Mouse (Mus musculus) lung, postnatal 25 days (tissue): Measurements from ENCODE around the gene Naa35.

Source experiments
- DNase-seq: peaks from one replicate; pipeline ENCODE4 v3.0.0; 2022; ENCODE audit warnings: low spot score

The Naa35 gene

GRCm38 (mm10) chr13:59584947-59585647, at the start of gene Naa35, which contains the start of gene Agtpbp1:
Gene Naa35, plus strand, starts transcription at chr13:59585259.
Gene Agtpbp1, minus strand, starts transcription at chr13:59585227.
- DNase-seq: peak; percentile 99

DNA sequence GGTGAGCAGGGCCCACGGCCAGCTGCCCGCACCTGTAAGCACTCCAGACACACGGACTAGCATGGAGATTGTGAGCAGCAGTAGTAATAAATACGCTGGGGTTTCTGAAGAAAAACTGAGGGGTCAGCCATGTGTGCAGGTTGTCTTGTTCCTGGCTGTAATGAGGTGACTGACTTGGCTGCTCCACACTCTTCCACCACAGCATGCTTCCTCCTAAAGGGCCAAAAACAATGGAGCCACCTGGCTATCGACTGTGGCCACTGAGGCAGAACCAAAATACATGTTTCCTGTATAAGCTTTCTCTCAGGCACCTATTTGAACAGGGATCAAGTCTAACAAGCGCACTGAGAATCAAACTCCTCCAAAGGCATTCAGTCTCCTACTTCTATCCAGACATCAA, 49.3 kb upstream of the Naa35 start:
- DNase-seq: no peak

DNA sequence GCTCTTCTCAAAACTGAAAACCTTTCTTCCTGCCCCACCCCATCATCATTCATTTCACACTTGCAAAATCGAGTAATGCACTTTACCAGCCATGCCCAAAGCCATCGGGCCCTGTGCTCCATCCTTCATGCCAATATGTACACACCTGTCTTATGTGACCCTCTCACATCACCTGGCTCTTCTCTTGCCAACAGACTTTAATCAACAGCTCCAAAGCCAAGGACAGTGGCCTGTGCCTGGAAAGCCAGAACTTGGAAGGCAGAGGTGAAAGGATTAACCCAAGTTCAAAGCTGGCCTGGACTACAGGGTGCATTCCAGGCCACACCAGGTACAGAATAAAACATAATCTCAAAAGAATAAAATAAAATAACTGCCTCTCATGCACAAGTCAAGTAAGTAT, 48.4 kb upstream of the Naa35 start:
- no peak for DNase-seq

DNA sequence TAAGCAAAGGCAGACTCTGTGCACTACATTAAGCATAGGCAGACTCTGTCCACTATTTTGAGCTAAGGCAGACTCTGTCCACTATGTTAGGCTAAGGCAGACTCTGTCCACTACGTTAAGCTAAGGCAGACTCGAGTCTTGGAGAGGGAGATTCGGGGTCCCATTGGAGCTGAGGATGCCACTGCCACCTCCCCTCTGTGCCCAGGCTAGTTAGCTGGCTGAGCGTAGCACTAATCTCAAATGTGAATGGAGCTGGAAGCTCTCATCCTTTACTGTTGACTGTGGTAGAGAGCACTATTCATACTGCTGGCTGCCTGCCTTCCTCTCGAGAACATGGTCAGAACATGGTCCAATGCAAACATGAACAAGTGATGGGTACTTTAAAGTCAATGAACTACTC, 46.4 kb upstream of the Naa35 start:
- DNase-seq: no peak

DNA sequence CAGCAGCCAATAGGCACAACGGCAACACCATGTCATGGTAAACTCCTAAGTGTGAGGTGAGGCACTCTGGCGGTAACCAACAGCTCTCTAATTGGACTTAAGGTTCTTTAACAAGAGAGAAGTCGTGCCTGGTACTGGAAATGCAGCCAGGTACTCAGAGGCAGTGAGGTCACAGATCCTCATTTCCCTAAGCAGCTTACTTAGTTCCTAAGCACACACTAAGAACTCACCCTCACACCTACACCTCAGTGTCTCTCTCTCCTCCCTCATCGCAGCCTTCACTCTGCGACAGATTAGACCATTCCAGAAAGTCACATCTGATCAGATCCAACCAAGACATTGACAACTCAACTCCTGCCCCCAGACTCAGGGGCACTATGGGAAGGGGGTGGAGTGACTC, 45.0 kb upstream of the Naa35 start:
- no peak for DNase-seq

DNA sequence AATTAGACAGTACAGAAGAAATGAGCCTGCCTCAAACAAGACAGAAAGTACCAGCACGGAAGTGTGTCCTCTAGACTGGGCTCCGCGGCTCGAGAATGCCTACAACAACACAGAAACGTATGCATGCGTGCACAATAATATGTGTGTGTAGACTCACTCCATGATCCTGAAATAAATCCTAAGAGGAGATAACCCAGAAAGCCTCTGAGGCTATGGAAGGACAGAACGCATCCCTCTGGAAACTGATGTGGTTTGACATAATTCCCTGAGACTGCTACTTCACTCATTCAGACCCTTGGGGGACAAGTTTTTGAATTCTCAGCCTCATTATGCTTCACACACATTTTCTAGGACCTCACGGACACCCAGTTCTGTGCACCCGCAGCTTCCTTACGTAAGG, 42.6 kb upstream of the Naa35 start:
- DNase-seq: no peak

DNA sequence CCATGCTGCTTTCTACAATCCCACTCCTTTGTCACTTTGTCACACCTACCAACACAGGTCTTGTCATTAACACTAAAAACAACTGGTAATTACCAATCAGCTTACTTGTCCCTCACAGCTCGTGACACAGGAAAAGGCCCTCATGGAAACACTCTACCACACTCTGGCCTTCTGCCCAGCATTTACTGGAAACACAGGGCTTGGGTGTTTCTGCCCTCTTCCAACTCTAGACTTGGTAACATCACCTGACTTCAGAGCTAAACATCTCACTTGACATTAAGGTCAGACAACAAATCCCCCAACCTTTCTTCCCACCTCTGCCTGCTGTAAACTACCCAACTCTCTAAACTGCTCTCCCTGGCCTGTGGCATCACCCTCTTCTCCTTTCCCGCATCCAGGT, 38.0 kb upstream of the Naa35 start:
- DNase-seq: peak; percentile 31

GRCm38 (mm10) chr13:59547716-59548115, 37.3 kb upstream of the Naa35 start:
- no peak for DNase-seq

GRCm38 (mm10) chr13:59549318-59549798, 35.7 kb upstream of the Naa35 start:
- no peak for DNase-seq

DNA sequence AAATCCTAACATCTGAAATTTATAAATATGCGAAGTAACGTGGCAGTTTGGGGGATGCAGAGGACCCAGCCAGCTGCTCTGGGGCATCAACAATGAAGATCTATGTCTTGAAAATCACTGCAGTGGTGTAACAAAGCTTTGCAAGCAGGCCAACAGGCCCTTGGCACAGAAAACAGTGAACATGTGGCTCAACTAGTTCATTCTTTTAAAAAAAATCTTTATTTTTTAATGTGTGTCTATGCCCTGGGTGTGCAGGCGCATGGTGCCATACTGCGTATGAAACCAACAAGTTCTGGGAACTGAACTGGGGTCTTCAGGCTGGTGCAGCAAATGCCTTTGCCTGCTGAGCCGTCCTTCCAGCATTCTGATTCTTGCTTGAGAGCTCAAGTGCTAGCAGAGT, 32.8 kb upstream of the Naa35 start:
- no peak for DNase-seq

DNA sequence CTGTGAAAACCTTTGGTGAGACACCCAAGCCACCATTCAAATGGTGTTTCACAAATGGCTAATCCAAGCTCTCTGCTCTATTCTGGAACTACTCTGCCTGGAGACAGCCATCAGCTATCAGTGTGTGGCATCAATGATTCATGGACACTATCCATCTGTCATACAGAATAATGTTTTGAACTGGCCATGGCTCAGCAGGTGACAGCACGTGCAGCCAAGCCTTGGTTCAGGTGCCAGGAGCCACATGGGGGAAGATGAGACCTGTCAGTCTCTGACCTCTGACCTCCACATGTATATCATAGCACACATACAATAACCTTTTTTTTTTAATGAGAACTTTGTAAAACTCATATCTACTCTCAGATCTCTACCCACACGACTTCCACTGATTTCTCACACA, 32.3 kb upstream of the Naa35 start:
- no peak for DNase-seq

GRCm38 (mm10) chr13:59554772-59555505, 30.1 kb upstream of the Naa35 start:
- DNase-seq: no peak

DNA sequence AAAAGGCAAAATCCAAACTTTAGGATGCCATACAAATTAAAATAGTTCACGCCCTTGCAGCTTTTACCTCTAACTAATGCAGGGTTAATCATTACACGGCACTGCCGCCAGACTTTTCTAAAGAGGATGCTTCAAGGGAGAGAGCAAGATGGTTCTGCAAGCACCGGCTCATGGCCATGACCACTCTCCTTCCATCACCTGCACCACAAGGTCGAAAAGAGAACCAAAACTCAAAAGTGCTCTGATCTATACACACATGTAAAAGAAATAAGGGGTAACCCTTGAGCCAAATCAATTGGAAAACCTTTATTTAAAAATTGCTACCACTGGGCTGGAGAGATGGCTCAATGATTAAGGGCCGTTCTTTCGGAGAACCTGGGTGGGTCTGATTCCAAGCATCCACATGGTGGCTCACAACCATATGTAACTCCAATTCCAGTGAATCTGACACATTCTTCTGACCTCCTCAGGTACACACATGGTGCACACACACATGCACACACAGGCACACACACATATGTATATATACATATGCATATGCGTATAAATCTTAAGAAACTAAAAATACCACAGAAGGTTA, 29.4 kb upstream of the Naa35 start:
- no peak for DNase-seq

DNA sequence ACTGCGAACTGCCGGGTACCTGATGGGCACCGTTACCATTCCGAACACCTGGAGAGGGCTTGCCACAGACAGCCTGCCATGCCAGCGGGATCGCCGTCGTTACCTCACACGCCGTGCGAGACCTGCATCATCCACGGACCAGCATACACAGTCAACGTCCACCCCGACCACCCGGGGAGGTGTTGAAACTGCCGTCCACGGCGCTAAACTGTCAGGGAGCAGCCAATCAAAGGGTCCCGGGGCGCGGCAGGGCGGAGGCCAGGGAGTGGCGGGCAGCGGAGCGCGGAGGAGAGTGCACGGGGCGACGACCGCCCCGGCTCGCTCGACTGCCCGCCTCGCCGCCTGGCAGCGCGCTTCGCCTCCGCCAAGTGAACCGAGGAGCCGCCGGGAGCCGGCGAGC, 28.4 kb upstream of the Naa35 start:
- peak; percentile 37 for DNase-seq

- peak; percentile 90 for DNase-seq
These were observed 27.7 kb upstream of the Naa35 start for GRCm38 (mm10) chr13:59557185-59557985.

DNA sequence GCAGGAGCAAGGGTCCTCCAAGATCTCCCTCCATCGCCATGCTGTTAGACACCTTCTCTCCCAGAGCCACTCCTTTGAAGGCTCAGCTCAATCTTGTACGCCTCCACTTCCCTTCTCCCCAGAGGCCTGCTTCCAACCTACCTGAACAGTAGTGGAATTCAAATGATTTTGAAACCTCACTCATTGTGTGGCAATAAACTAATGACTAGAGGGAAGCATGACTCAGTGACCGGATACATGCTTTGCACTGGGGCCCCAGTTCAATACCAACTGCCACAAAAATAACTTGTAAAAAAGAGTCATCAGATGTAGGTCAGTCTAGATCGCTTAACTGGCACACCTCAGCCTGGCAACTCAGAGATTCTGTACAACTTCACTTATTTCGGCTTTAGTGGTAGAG, 26.3 kb upstream of the Naa35 start:
- DNase-seq: no peak

GRCm38 (mm10) chr13:59562471-59562870, 22.6 kb upstream of the Naa35 start:
- no peak for DNase-seq

DNA sequence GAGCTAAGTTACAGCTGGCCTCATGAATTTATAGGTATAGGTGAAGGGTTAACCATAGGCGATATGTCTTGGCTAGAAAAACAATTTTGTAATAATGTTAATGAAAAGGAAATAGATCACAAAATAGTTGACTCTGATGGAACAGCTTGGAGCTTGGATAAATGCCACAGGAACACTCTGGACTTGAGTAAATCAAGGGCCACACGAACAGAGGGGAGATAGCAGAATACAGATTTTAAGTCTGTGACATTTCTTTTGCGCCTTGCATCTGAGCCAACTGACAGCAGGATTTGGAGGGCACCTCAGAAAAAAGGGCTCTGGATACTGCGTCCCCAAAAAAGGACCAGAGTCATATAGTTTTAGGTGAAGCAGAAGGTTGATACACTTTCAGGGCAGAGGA, 20.6 kb upstream of the Naa35 start:
- DNase-seq: no peak

DNA sequence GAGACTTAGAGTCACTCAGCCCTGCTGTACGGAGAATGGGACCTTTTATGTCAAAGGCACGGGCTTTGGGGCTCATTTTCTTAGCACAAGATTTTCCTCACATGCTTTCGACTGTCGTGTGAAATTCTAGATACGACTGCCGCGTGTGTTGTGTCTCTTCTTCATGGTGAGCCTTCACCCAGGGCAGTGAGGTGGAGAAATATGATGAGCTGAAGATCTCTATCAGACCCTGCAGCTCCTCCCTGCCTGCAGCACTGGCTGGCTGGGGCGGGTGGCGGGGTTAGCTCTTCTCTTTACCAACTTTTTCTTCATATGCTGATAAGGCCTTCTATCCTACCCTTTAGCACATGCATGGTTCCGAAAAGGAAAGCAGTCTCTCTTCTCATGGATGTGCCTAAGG, 20.1 kb upstream of the Naa35 start:
- no peak for DNase-seq

DNA sequence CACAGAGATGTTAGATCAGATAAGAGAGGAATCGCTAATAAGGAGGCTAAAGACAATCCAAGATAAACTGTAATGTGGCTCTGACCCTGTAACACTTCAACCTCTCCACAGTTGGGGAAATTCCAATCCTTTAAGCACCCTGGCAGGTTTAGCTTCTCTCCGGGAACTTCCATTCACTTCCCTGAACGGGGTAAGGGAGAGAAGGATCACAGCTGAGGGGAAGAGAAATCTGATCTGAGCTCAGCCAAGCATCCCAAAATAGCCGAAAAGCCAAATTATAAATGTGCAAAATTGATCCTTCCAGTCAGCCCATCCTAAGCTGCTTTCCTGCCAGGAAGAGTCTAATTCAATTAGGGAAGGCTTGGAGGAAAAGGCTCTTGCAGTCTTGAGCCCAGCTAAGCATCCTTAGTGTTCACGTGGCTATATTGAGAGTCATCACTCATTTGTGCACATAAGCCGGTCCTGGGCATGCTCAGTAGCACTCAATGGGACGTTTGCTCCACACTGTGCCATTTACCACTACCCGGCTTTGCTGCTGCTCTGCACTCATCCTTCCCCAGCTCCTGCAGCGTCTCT, 19.0 kb upstream of the Naa35 start:
- no peak for DNase-seq

- no peak for DNase-seq
These were observed 14.0 kb upstream of the Naa35 start for GRCm38 (mm10) chr13:59571107-59571506.

DNA sequence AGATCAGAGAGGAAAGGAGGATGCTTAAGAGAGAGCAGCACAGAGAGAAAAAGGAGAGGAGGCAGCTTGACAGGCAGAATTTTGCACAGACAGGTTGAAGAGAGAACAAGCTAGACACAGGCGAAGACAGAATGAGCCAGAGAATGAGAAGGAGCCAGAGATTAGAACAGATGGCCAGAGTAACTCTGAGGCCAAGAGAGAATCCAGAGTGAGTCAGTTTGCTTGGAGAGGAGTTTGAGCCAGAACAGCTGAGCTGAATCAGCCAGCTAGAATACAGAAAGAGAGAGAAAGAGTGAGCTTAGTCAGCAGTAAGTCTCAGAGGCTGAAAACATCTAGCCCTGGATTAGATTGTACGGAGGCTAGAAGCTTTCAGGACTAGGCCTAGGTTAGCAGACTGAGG, 12.5 kb upstream of the Naa35 start:
- DNase-seq: no peak
